Mouse (Mus musculus): ENCODE measurements at regions not wholly inside any gene's neighbourhood (a gene's known extent, or its start where the extent isn't known, plus 50 kb on each side); places are given as distances from the start of the nearest gene placed in this dataset.

DNA sequence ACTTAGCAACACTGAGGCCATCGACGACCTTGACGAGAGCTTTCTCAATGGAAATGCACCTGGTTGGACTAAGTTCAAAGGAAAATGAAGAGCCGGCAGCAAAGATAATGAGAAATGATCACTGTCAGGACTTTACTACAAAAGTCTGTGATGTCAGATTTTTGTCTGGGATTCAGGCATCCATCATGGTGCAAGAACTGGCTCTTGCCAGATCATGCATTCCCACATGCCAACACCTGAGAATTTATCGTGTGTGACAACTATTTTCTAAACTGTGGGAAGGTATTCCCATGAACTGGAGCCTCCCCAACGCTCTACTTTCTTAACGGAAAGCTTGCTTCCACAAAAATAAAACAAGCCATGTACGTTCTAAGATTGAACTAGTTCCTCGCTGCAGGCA lies 58.1 kb downstream of the Irx6 start:
- Histone ChIP-seq H3K4me2 (ENCODE audit: low read depth, low read length) (no peak overlapping the region), H3K4me3 (ENCODE audit: low read depth, low read length) (no peak overlapping the region), H3K36me3 (replicated peaks; ENCODE audit: insufficient read depth, low read length) (no peaks in the 10 kb centered on the region), H3K9ac (replicated peaks) (no peak overlapping the region), H3K4me1 (ENCODE audit: insufficient read depth) (no peaks in the 10 kb centered on the region), H3K27me3 (ENCODE audit: insufficient read depth, low read length) (no peaks in the 10 kb centered on the region), H3K27ac (ENCODE audit: low read depth) (no peak overlapping the region), H3K9me3 (ENCODE audit: low read length) (no peaks in the 10 kb centered on the region)
- no peak for ATAC-seq
- no peak for DNase-seq
- 83% methylated on average over 9 of the region's 9 CpGs for WGBS (ENCODE audit: insufficient replicate concordance)
- no peak for TF ChIP-seq CTCF (IDR thresholded peaks at IDR 0.05; ENCODE audit: low read depth)
- no peak for TF ChIP-seq EP300 (IDR thresholded peaks at IDR 0.05; ENCODE audit: low read depth)

- Histone ChIP-seq H3K27me3 (ENCODE audit: insufficient read depth, low read length) (no peaks in the 10 kb centered on the region), H3K9me3 (ENCODE audit: low read length) (no peaks in the 10 kb centered on the region), H3K4me2 (ENCODE audit: low read depth, low read length) (no peak overlapping the region), H3K36me3 (replicated peaks; ENCODE audit: insufficient read depth, low read length) (no peaks in the 10 kb centered on the region), H3K27ac (ENCODE audit: low read depth) (no peak overlapping the region), H3K9ac (replicated peaks) (no peak overlapping the region), H3K4me1 (ENCODE audit: insufficient read depth) (no peaks in the 10 kb centered on the region), H3K4me3 (ENCODE audit: low read depth, low read length) (no peak overlapping the region)
- no peak for DNase-seq
- TF ChIP-seq EP300 (IDR thresholded peaks at IDR 0.05; ENCODE audit: low read depth) (no peak), CTCF (IDR thresholded peaks at IDR 0.05; ENCODE audit: low read depth) (no peak)
- no peak for ATAC-seq
- WGBS (ENCODE audit: insufficient replicate concordance) = 82% methylated on average over 9 of the region's 9 CpGs
These were observed 61.6 kb downstream of the Irx6 start for GRCm38 (mm10) chr8:92735646-92736045.

GRCm38 (mm10) chr8:92738080-92738479 lies 64.0 kb downstream of the Irx6 start:
- no peaks in the 10 kb centered on the region for H3K4me1 ChIP-seq (ENCODE audit: insufficient read depth)
- no peaks in the 10 kb centered on the region for H3K9me3 ChIP-seq (ENCODE audit: low read length)
- H3K4me2 ChIP-seq (ENCODE audit: low read depth, low read length) = no peak overlapping the region
- H3K36me3 ChIP-seq (replicated peaks; ENCODE audit: insufficient read depth, low read length) = no peaks in the 10 kb centered on the region
- H3K9ac ChIP-seq (replicated peaks) = no peak overlapping the region
- 53% methylated on average over 1 of the region's 1 CpGs for WGBS (ENCODE audit: insufficient replicate concordance)
- no peak overlapping the region for H3K27ac ChIP-seq (ENCODE audit: low read depth)
- ATAC-seq = no peak
- no peak for DNase-seq
- H3K4me3 ChIP-seq (ENCODE audit: low read depth, low read length) = no peak overlapping the region
- H3K27me3 ChIP-seq (ENCODE audit: insufficient read depth, low read length) = no peaks in the 10 kb centered on the region
- TF ChIP-seq EP300 (IDR thresholded peaks at IDR 0.05; ENCODE audit: low read depth) (no peak), CTCF (IDR thresholded peaks at IDR 0.05; ENCODE audit: low read depth) (no peak)

GRCm38 (mm10) chr8:92740286-92740808 lies 66.3 kb downstream of the Irx6 start:
- no peaks in the 10 kb centered on the region for H3K27me3 ChIP-seq (ENCODE audit: insufficient read depth, low read length)
- H3K9me3 ChIP-seq (ENCODE audit: low read length) = no peaks in the 10 kb centered on the region
- H3K4me2 ChIP-seq (ENCODE audit: low read depth, low read length) = no peak overlapping the region
- no peak overlapping the region for H3K27ac ChIP-seq (ENCODE audit: low read depth)
- H3K9ac ChIP-seq (replicated peaks) = no peak overlapping the region
- H3K4me3 ChIP-seq (ENCODE audit: low read depth, low read length) = no peak overlapping the region
- ATAC-seq (no peak), DNase-seq (no peak)
- WGBS (ENCODE audit: insufficient replicate concordance) = 80% methylated on average over 9 of the region's 9 CpGs
- no peaks in the 10 kb centered on the region for H3K36me3 ChIP-seq (replicated peaks; ENCODE audit: insufficient read depth, low read length)
- no peaks in the 10 kb centered on the region for H3K4me1 ChIP-seq (ENCODE audit: insufficient read depth)
- TF ChIP-seq EP300 (IDR thresholded peaks at IDR 0.05; ENCODE audit: low read depth) (no peak), CTCF (IDR thresholded peaks at IDR 0.05; ENCODE audit: low read depth) (no peak)

DNA sequence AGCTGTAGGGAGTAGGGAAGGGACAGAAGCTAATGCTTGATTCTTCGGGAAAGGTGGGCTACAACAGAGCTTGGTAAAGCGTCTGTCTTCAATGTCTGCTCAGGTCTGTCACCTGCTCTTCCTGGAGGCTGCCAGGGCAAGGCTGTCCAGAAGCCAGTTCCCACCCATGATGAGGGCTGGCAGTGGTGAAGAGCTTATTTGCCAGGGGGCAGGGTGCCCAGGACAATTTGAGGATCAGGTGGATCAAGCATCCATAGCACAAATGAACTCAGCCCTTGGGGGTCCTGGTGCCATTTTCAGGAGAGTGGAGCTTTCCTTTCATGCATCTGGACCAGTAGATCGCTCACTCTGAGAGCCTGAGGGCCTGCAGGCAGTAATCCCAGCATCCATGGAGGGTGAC lies 67.7 kb downstream of the Irx6 start:
- Histone ChIP-seq H3K9me3 (ENCODE audit: low read length) (no peaks in the 10 kb centered on the region), H3K4me3 (ENCODE audit: low read depth, low read length) (no peak overlapping the region), H3K27me3 (ENCODE audit: insufficient read depth, low read length) (no peaks in the 10 kb centered on the region), H3K4me2 (ENCODE audit: low read depth, low read length) (no peak overlapping the region), H3K4me1 (ENCODE audit: insufficient read depth) (no peaks in the 10 kb centered on the region), H3K36me3 (replicated peaks; ENCODE audit: insufficient read depth, low read length) (no peaks in the 10 kb centered on the region), H3K27ac (ENCODE audit: low read depth) (no peak overlapping the region), H3K9ac (replicated peaks) (no peak overlapping the region)
- DNase-seq (no peak), ATAC-seq (no peak)
- no peak for TF ChIP-seq EP300 (IDR thresholded peaks at IDR 0.05; ENCODE audit: low read depth)
- TF ChIP-seq CTCF (IDR thresholded peaks at IDR 0.05; ENCODE audit: low read depth) = no peak
- 80% methylated on average over 3 of the region's 3 CpGs for WGBS (ENCODE audit: insufficient replicate concordance)

DNA sequence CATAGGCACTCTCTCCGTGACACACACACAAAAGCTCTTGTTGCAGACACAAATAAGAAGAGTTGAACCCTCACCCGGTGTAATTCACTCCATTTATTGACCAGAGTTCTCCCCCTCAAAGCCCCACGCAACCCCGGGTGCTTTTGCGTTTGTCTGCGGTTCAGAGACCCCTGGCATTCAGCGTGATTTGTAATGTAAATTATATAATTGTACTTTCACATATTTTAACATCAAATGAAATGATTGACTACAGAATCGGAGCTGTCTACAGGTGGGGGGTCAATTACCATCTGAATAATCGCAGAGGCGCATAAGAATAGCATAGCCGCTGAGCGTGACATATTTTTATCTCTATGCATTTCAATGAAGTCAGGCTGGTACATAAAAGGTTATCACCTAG lies 69.0 kb downstream of the Irx6 start:
- H3K9ac ChIP-seq (replicated peaks) = no peak overlapping the region
- 66% methylated on average over 12 of the region's 12 CpGs for WGBS (ENCODE audit: insufficient replicate concordance)
- no peak overlapping the region for H3K4me2 ChIP-seq (ENCODE audit: low read depth, low read length)
- no peak overlapping the region for H3K4me3 ChIP-seq (ENCODE audit: low read depth, low read length)
- no peaks in the 10 kb centered on the region for H3K9me3 ChIP-seq (ENCODE audit: low read length)
- no peak for TF ChIP-seq EP300 (IDR thresholded peaks at IDR 0.05; ENCODE audit: low read depth)
- no peak for TF ChIP-seq CTCF (IDR thresholded peaks at IDR 0.05; ENCODE audit: low read depth)
- H3K27me3 ChIP-seq (ENCODE audit: insufficient read depth, low read length) = no peaks in the 10 kb centered on the region
- H3K4me1 ChIP-seq (ENCODE audit: insufficient read depth) = no peaks in the 10 kb centered on the region
- H3K27ac ChIP-seq (ENCODE audit: low read depth) = no peak overlapping the region
- no peak for ATAC-seq
- H3K36me3 ChIP-seq (replicated peaks; ENCODE audit: insufficient read depth, low read length) = no peaks in the 10 kb centered on the region
- no peak for DNase-seq

GRCm38 (mm10) chr8:92747086-92747485 lies 73.0 kb downstream of the Irx6 start:
- Histone ChIP-seq H3K36me3 (replicated peaks; ENCODE audit: insufficient read depth, low read length) (no peaks in the 10 kb centered on the region), H3K4me1 (ENCODE audit: insufficient read depth) (no peaks in the 10 kb centered on the region), H3K27ac (ENCODE audit: low read depth) (no peak overlapping the region), H3K27me3 (ENCODE audit: insufficient read depth, low read length) (no peaks in the 10 kb centered on the region), H3K4me3 (ENCODE audit: low read depth, low read length) (no peak overlapping the region), H3K9ac (replicated peaks) (no peak overlapping the region), H3K9me3 (ENCODE audit: low read length) (no peaks in the 10 kb centered on the region), H3K4me2 (ENCODE audit: low read depth, low read length) (no peak overlapping the region)
- WGBS (ENCODE audit: insufficient replicate concordance) = 65% methylated on average over 7 of the region's 7 CpGs
- DNase-seq (no peak), ATAC-seq (no peak)
- TF ChIP-seq EP300 (IDR thresholded peaks at IDR 0.05; ENCODE audit: low read depth) (no peak), CTCF (IDR thresholded peaks at IDR 0.05; ENCODE audit: low read depth) (no peak)

Measured in liver, postnatal 0 days (tissue).